ENCODE assay signal across 8 mouse cellular contexts in genomic region chr5:121848743-121849142, GRCm38 (mm10). TPM values are rescaled to one million over a fixed set of nuclear protein-coding genes. Genes with fewer than 3 reads are reported as not detected.
A peak's percentile ranks its signal among the peaks of the same experiment; 100 is the strongest.
DNase-seq lines count a peak whose midpoint lies in the region; ATAC-seq lines count a peak whose summit lies in the region.

Pheta1 (plus strand) TSS chr5:121848984.

- peak; percentile 86 for ATAC-seq in embryonic facial prominence, embryonic 11.5 days (replicated peaks; ENCODE audit: insufficient number of reproducible peaks, low FRiP score, low TSS enrichment, low read depth)
- peak; percentile 73 for ATAC-seq in granulocyte monocyte progenitor cell, adult 5-6 weeks (replicated peaks; ENCODE audit: poor library complexity, severe bottlenecking)
- ATAC-seq in midbrain, embryonic 11.5 days (ENCODE audit: low FRiP score) = peak; percentile 90

- peak within 1 kb of the TSS; percentile 90 for H3K4me3 ChIP-seq in embryonic facial prominence, embryonic 11.5 days (ENCODE audit: low read depth, low read length)
- H3K4me3 ChIP-seq in midbrain, embryonic 11.5 days (ENCODE audit: low read depth, low read length) = peak within 1 kb of the TSS; percentile 84

- peak; percentile 95 for DNase-seq in adrenal gland, postnatal 25 days
- DNase-seq in embryonic facial prominence, embryonic 11.5 days (ENCODE audit: low spot score) = peak; percentile 95
- peak; percentile 90 for DNase-seq in kidney, adult 11 months
- peak; percentile 96 for DNase-seq in left cerebral cortex, postnatal 4 days
- peak; percentile 99 for DNase-seq in midbrain, embryonic 11.5 days (ENCODE audit: low spot score, missing footprints)
- DNase-seq in right cerebral cortex, postnatal 4 days = peak; percentile 90
- peak; percentile 95 for DNase-seq in yolk sac, embryonic 10.5 days (ENCODE audit: low spot score)

- intact Hi-C loops in left cerebral cortex, postnatal 4 days (cut with DNase I) = no loop called here

- no peaks in the 10 kb centered on the region for H3K9me3 ChIP-seq in embryonic facial prominence, embryonic 11.5 days (replicated peaks; ENCODE audit: control insufficient read depth, low read length)
- H3K9me3 ChIP-seq in midbrain, embryonic 11.5 days (ENCODE audit: control insufficient read depth, low read length) = no peaks in the 10 kb centered on the region

- peak within 1 kb of the TSS; percentile 62; the same call in 1 of the 2 replicates for H3K27ac ChIP-seq in embryonic facial prominence, embryonic 11.5 days (replicated peaks; ENCODE audit: low read depth, low read length)
- H3K27ac ChIP-seq in midbrain, embryonic 11.5 days (ENCODE audit: low read depth, low read length) = peak within 1 kb of the TSS; percentile 41; the same call in 1 of the 2 replicates

- peaks cover 13% of the 10 kb centered on the region for H3K36me3 ChIP-seq in embryonic facial prominence, embryonic 11.5 days (replicated peaks; ENCODE audit: control insufficient read depth, insufficient read depth, low read depth, low read length)
- H3K36me3 ChIP-seq in midbrain, embryonic 11.5 days (ENCODE audit: control insufficient read depth, insufficient read depth, low read length) = peaks cover 8% of the 10 kb centered on the region; the same call in 1 of the 2 replicates

- peak within 1 kb of the TSS; percentile 86 for H3K9ac ChIP-seq in embryonic facial prominence, embryonic 11.5 days (replicated peaks; ENCODE audit: low read length)
- H3K9ac ChIP-seq in midbrain, embryonic 11.5 days (ENCODE audit: low read length) = peak within 1 kb of the TSS; percentile 93

- peaks cover 8% of the 10 kb centered on the region for H3K27me3 ChIP-seq in embryonic facial prominence, embryonic 11.5 days (ENCODE audit: control insufficient read depth, insufficient read depth, low read length)
- H3K27me3 ChIP-seq in midbrain, embryonic 11.5 days (ENCODE audit: control insufficient read depth, insufficient read depth, low read length) = peaks cover 6% of the 10 kb centered on the region

- peak within 1 kb of the TSS; percentile 71 for H3K4me2 ChIP-seq in embryonic facial prominence, embryonic 11.5 days (ENCODE audit: low read depth, low read length)
- peak within 1 kb of the TSS; percentile 69 for H3K4me2 ChIP-seq in midbrain, embryonic 11.5 days

- H3K4me1 ChIP-seq in embryonic facial prominence, embryonic 11.5 days (ENCODE audit: control insufficient read depth, insufficient read depth, low read length) = peaks cover 6% of the 10 kb centered on the region; the same call in 1 of the 2 replicates
- peaks cover 17% of the 10 kb centered on the region for H3K4me1 ChIP-seq in midbrain, embryonic 11.5 days (ENCODE audit: control insufficient read depth, insufficient read depth, low read length)

- WGBS in embryonic facial prominence, embryonic 11.5 days = 0% methylated on average over 41 of the region's 42 CpGs
- WGBS in midbrain, embryonic 11.5 days = under 1% methylated on average over 40 of the region's 42 CpGs

RNA-seq across cellular contexts. Expression of gene Pheta1, which starts in this region (rescaled TPM):
- 6.2 and 8.8 TPM in 2 replicates for total RNA-seq in adrenal gland, postnatal 25 days (2021)
- 25.2 and 27.4 TPM in 2 replicates for polyA plus RNA-seq in embryonic facial prominence, embryonic 11.5 days (2014; fragmentation: Nextera tagmentation; extraction: Ambion mirVana)
- total RNA-seq in granulocyte monocyte progenitor cell, adult 5-6 weeks (2014; fragmentation: Nextera tagmentation) = 0.62 and 2.6 TPM in 2 replicates
- 1.1 and 2.2 TPM in 2 replicates for total RNA-seq in granulocyte monocyte progenitor cell, adult 5-6 weeks (2017)
- total RNA-seq in left cerebral cortex, postnatal 4 days (2021) = 10 to 100 TPM; 19.4 to 19.9 TPM
- 25.9 and 27.9 TPM in 2 replicates for polyA plus RNA-seq in midbrain, embryonic 11.5 days (2014; fragmentation: Nextera tagmentation; extraction: Ambion mirVana)

Comparison
In these comparisons a context has a peak if more than half of its experiments do, and no peak if none do; other contexts are left out.
1. Peak in every context shown above with its lines: DNase-seq, ATAC-seq, H3K4me3 ChIP-seq and H3K27ac ChIP-seq.